Mouse (Mus musculus) MEL (cell line): ENCODE data around the gene Prtn3.

ENCODE experiments used
- CHD1 ChIP-seq: IDR thresholded peaks from 2 replicates; pipeline ENCODE4 v1.6.1; 2012; ENCODE audit warnings: low read depth, mild to moderate bottlenecking, inconsistent platforms, low read length, improper control_type of control experiment
- CTCF ChIP-seq, 3 experiments: IDR thresholded peaks in 2 of 3; conservative IDR thresholded peaks in 1 of 3; 2 replicates each; pipeline ENCODE4 v1.5.1; 2011 to 2012; ENCODE audit warnings: low read length in 3 of 3, low read depth in 2 of 3, mild to moderate bottlenecking in 2 of 3, improper control_type of control experiment in 1 of 3, inconsistent platforms in 1 of 3, mixed read lengths in 1 of 3, moderate library complexity in 1 of 3; ENCODE audit not compliant: control insufficient read depth in 1 of 3, insufficient read depth in 1 of 3, poor library complexity in 1 of 3, severe bottlenecking in 1 of 3
- EP300 ChIP-seq, 2 experiments: IDR thresholded peaks; 2 replicates each; pipeline ENCODE4 v1.6.1; 2011; ENCODE audit warnings: improper control_type of control experiment in 2 of 2, low read length in 2 of 2, low read depth in 1 of 2, mild to moderate bottlenecking in 1 of 2
- JUND ChIP-seq: IDR thresholded peaks from 2 replicates; pipeline ENCODE4 v1.6.1; 2011; ENCODE audit warnings: low read depth, mild to moderate bottlenecking, improper control_type of control experiment, low read length
- KAT2A ChIP-seq: conservative IDR thresholded peaks from 2 replicates; pipeline ENCODE4 v1.6.1; 2012; ENCODE audit warnings: low read depth, low read length, improper control_type of control experiment, inconsistent platforms
- MAFK ChIP-seq: IDR thresholded peaks from 2 replicates; pipeline ENCODE4 v1.6.1; 2011; ENCODE audit warnings: low read depth, mild to moderate bottlenecking, low read length, improper control_type of control experiment, borderline replicate concordance
- MAZ ChIP-seq: IDR thresholded peaks from 2 replicates; pipeline ENCODE4 v1.6.1; 2012; ENCODE audit warnings: low read depth, mild to moderate bottlenecking, inconsistent platforms, low read length, improper control_type of control experiment
- MEF2A ChIP-seq: IDR thresholded peaks from 2 replicates; pipeline ENCODE4 v1.6.1; 2014; ENCODE audit warnings: low read depth, mild to moderate bottlenecking, inconsistent platforms, low read length, improper control_type of control experiment; ENCODE audit not compliant: poor library complexity, insufficient replicate concordance, severe bottlenecking; ENCODE audit errors: extremely low read depth
- MYB ChIP-seq: IDR thresholded peaks from 2 replicates; pipeline ENCODE4 v1.6.1; 2011; ENCODE audit warnings: mild to moderate bottlenecking, low read depth, low read length, improper control_type of control experiment
- NELFE ChIP-seq: IDR thresholded peaks from 2 replicates; pipeline ENCODE4 v1.6.1; 2011; ENCODE audit warnings: low read depth, low read length, improper control_type of control experiment
- NRF1 ChIP-seq: IDR thresholded peaks from 2 replicates; pipeline ENCODE4 v1.6.1; 2014; ENCODE audit warnings: low read depth, mild to moderate bottlenecking, inconsistent platforms, low read length, improper control_type of control experiment, moderate library complexity; ENCODE audit not compliant: poor library complexity, insufficient read depth, severe bottlenecking
- POLR2A ChIP-seq, 2 experiments: IDR thresholded peaks; 2 replicates each; pipeline ENCODE4 v1.6.1; 2011 to 2012; ENCODE audit warnings: low read length in 2 of 2, mild to moderate bottlenecking in 2 of 2, control low read depth in 1 of 2, improper control_type of control experiment in 1 of 2, low read depth in 1 of 2, moderate library complexity in 1 of 2; ENCODE audit not compliant: control insufficient read depth in 1 of 2, insufficient read depth in 1 of 2, poor library complexity in 1 of 2
- POLR2AphosphoS2 ChIP-seq: IDR thresholded peaks from 2 replicates; pipeline ENCODE4 v1.6.1; 2011; ENCODE audit warnings: low read length, improper control_type of control experiment

DNA sequence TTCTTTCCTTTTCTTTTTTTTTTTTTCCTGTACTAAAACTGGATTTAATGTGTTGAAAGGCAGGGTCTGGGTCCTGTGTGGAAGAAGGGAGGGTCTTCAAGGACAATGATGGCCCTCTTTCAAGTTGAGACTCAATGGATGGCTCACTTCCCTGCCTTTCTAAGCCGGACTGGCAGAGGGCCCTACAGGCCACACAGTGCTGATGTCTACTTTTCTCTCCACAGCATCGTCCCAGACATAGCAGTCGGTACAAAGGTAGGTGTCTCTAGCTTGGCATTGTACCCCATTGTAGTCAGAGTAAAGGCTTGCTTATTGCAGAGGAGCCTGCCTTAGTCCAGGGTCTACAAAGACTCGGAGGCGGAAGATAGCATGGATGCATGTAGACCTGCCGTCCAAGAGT lies 18.0 kb upstream of the Prtn3 start:
- TF ChIP-seq POLR2AphosphoS2 (no peak), MYB (no peak), POLR2A (IDR thresholded peaks at IDR 0.05; ENCODE audit: control insufficient read depth in 1 of 2, insufficient read depth in 1 of 2, low read depth in 1 of 2, low read length in 2 of 2, poor library complexity in 1 of 2) (no peak), CTCF (IDR thresholded peaks at IDR 0.05 in 2 of 3, conservative IDR thresholded peaks at IDR 0.05 in 1 of 3; ENCODE audit: control insufficient read depth in 1 of 3, insufficient read depth in 1 of 3, low read depth in 2 of 3, low read length in 3 of 3, poor library complexity in 1 of 3, severe bottlenecking in 1 of 3) (no peak), EP300 (IDR thresholded peaks at IDR 0.05; ENCODE audit: low read depth in 1 of 2, low read length in 2 of 2) (no peak), CHD1 (no peak), MAZ (no peak), MAFK (no peak), JUND (no peak), KAT2A (no peak), NELFE (no peak), NRF1 (no peak), MEF2A (no peak)
